Mouse (Mus musculus) layer of hippocampus, adult 9-10 months (tissue): ENCODE data around the gene Spns3.

Experiments
- DNase-seq: peaks from one replicate; pipeline ENCODE4 v3.0.0; 2022; ENCODE audit warnings: low spot score

The Spns3 gene

GRCm38 (mm10) chr11:72481313-72481712 lies 69.0 kb downstream of the Spns3 start:
- DNase-seq = no peak

DNA sequence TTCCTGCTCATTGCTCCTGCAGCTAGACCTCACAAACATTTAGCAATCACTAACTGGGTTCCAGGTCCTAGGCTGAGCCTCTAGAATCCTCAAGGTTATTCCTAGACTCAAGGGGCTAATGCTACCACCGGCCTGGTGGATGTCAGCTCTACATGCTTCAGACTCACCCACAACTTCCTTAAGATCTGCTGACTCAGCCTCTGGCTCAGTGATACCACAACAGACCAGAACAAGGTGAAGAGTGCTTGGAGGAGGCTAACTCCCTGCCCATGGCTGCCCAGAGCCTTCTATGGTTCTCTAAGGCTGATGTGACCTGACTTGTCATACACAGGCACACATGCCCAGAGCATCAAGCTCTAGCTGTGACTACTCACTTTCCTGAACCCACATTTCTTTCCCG lies 70.8 kb downstream of the Spns3 start:
- DNase-seq = no peak

DNA sequence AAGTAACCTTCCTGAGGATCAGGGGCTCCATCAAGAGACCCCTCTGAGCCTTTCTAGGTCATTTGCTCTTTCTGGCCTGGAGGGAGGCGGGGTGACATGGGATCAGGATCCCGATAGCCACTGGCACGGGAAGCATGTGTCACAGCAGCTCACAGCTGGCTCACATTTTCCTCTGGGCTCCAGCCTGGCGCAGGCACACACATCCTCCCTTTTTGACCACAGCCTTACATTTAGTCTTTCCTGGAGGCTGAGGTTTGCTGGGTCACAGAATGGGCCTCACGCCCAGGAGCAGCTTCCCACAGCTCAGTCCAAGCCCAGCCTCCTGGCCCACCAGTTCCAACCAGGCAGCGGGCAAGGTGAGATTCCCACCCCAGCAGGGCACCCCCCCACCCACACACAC lies 72.1 kb downstream of the Spns3 start:
- DNase-seq = no peak

GRCm38 (mm10) chr11:72477653-72478052 lies 72.7 kb downstream of the Spns3 start:
- DNase-seq = no peak

DNA sequence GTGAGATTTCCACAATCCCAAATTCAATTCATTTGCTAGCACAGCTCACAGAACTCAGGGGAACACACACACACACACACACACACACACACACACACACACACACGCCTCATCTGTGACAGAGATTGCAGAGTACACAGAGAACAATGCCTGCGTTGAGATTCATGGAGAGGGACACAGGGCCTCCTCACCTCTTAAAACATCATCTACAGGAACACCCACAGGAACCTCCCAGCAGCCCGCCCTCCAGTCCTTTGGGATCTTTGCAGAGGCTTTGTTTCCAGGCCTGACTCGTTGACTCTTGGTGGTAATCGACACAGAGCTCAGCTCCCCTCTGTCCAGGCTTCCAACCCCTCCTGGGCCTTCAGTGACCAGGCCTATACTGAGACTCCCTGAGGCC lies 73.1 kb downstream of the Spns3 start:
- DNase-seq = no peak

- DNase-seq = no peak
Measured at GRCm38 (mm10) chr11:72476074-72476625, 74.2 kb downstream of the Spns3 start.

DNA sequence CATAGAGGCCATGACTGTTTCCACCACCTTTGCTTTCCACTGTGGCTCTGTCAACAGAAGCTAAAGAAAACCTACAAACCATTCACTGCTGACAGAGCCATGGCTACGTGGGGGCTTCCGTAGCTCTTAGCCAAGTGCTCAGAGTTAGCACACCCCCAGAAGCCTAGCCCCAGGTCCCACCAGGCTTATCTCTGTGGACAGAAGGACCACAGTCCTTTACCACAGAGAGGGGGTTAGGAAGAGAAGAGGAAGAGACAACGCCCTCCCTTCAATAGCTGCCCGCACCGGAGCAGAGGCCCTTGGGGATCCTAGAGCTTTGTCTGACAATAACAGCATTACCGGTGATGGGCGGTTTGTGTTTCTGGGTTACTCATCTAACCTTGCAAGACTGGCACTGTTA lies 74.9 kb downstream of the Spns3 start:
- no peak for DNase-seq

DNA sequence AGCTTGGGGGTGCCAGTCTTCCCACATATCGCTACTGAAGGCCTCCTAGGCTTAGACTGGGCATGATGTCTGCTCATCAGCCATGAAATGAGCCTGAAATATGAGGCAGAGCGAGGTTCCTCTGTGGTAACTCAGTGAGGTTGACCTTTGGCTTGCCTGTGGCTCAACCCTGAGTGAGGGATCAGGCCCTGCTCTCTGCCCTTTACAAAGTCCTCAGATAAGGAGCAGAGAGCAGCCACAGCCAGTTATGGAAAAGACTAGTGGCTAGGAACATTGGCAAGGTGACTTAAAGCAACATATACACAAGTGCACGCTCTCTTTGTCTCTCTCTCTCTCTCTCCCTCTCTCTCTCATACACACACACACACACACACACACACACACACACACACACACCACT lies 75.4 kb downstream of the Spns3 start:
- DNase-seq = no peak

DNA sequence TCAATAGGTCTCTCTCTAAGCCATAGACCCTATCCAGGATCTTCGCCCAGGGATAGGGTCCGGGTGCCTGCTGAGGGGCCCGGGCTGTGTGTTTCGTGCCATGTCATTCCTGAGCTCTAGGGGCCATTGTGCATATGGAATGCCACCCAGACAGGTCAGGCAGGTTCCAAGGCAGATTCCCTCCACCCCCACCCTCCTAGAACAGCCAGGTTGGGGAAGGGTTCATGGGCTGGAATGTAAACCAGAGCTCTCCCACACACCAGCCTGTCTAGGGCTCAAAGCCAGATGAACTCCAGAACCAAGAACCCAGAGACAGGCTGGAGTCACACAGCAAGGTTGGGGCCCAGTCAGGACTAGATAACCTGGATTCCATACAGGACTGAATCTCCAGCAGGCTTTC lies 76.8 kb downstream of the Spns3 start:
- DNase-seq = no peak

DNA sequence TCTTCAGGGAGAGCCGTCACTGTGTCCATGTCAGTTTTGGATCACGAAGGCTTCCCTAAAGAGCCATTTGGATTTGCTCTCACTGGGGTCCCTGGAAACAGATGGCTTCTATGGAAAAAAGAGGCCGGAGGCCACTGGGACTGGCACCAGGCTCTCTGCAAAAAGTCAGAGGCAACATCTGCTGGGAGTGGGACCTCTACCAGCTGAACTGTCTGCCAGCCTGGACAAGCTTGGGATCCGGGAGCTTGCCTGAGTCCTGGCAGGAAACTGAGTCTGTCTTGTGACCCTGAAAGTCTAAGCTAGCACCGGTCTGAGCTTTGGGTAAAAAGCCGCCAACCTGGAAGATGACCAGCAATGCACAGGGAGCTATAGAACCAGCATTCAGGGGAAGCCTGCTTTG lies 78.9 kb downstream of the Spns3 start:
- no peak for DNase-seq

DNA sequence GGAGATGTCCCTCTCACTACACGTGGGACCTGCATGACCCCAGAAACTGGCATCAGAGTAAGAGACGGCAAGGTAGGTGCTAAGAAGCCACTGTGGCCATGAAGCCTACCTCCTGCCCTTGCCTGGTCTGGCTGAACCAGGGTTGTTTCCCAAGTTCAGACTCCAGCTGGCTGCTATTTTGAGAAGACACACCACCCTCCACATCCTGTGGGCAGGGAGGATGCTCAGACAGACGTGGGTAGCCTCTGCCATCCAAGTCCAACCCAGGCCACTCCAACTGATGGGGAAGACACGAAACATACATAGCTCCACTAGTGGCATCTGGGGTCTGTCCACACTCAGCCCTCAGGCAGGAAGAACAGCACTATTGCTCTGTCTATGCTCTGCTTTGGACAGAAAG lies 80.3 kb downstream of the Spns3 start:
- no peak for DNase-seq

DNA sequence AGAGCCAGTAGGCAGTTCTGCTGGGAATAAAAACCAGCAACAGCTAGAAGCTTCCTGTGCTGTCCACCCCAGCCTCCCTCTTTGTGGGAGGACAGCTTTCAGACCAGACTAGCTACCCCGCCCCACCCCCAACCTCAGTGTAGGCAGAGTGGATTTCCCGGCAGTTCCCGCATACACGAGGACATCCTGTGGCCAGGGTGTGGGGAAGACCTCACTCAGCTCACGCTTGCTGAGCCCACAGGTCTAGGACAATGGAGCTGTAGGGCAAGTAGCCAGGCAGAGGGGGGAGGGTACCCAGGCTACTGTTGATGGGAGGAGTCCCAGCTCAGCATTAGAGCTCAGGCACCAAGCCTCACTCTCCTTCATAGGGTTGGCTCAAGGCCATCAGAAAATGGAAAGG lies 81.1 kb downstream of the Spns3 start:
- DNase-seq = no peak

GRCm38 (mm10) chr11:72468525-72468924 lies 81.8 kb downstream of the Spns3 start:
- DNase-seq = no peak

DNA sequence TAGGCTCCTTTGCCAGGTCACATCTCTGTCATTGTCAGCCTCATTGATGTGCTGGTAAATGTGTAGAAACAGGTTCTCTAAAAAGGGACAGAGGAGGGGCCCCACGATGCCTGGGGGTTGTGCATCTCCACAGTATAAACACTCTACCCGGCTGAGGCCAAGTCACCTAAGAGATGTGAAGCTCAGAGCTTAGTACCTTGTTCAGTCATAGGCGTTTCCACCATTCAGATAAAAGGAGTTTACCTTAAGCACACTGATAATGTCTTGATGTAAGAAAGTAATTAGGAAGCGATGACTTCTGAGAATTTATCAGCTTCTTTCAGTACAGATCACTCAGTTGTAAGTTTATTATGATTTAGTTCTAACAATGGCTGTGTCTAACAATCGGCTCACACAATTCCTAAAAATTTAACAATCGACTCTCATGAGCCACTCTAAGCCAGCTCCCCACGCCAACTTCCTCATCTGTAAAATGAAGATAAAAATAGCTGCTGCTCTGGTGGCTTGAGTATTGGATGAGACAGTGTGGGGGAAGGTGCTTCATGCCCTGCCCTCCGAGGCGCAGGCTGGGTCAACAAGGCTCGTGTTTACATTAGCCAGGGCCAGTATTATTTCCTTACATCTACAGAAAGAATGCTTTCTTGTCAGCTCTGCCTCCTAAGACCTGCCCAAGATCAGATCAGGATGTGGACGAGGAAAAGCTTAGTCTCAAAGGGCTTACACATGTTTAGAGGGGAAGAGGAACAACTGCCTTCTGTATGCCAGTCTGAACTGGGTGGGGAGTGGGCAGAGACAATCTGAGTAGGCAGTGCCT lies 83.4 kb downstream of the Spns3 start:
- no peak for DNase-seq

GRCm38 (mm10) chr11:72465978-72466693 lies 84.2 kb downstream of the Spns3 start:
- DNase-seq = no peak

DNA sequence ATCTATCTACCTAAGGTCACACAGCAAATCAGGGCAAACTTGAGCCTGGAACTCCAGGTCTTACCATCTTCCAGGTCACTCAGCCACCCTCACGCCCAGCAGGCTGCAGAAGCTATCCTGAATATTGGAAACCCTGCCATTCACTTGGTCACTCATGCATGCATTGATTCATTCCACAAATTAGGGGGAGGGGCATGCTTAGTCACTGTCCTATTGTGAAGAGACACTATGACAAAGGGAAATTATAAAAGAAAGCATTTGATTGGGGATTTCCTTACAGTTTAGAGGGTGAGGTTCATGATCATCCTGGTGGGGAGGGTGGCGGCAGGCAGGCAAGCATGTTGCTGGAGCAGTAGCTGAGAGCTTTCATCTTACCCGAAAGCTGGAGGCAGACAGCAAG lies 85.5 kb downstream of the Spns3 start:
- DNase-seq = no peak

DNA sequence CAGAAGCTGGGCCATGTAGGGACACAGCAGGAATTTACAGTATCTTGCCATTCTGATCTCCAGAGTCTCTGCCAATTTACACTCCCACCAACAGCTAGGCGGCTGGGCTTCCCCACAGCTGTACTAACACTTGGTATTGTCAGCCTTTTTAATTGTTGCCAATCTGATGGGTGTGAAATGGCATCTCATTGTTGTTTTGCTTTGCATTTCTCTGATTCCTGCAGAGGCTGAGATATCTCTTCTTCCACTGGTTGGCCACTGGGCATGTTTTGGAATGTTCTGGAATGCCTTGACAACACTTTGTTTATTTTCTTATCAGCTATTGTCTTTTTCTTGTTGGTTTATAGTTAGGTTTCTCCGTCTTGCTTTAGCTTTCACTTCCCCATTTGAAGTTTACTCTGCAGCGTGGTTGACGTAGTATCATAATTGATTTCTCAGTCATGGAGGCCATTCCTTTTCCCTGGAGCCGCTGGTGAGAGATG lies 88.8 kb downstream of the Spns3 start:
- no peak for DNase-seq

DNA sequence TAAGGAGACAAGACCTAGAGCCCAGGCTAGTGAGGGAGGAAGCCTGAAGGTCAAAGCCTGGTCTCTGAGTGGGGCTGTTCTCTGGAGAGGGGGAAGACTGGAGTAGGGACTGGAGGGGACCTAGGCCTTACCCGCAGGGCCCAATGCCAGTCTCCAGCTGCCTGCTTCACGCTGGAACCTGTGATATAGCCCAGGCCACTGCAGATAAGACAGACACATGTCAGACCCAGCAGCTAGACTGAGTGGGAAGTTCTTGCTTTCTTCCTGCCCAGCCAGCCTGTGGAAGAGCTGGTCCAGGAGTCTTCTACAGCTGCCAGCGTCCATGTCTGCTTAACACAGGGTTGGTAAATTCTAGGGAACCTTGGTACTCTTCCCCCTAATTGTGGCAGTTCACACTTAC lies 91.8 kb downstream of the Spns3 start:
- no peak for DNase-seq

GRCm38 (mm10) chr11:72457995-72458496 lies 92.3 kb downstream of the Spns3 start:
- no peak for DNase-seq

- no peak for DNase-seq
Measured at GRCm38 (mm10) chr11:72455694-72456093, 94.6 kb downstream of the Spns3 start.

- no peak for DNase-seq
Measured at GRCm38 (mm10) chr11:72453105-72453953, 97.0 kb downstream of the Spns3 start.

DNA sequence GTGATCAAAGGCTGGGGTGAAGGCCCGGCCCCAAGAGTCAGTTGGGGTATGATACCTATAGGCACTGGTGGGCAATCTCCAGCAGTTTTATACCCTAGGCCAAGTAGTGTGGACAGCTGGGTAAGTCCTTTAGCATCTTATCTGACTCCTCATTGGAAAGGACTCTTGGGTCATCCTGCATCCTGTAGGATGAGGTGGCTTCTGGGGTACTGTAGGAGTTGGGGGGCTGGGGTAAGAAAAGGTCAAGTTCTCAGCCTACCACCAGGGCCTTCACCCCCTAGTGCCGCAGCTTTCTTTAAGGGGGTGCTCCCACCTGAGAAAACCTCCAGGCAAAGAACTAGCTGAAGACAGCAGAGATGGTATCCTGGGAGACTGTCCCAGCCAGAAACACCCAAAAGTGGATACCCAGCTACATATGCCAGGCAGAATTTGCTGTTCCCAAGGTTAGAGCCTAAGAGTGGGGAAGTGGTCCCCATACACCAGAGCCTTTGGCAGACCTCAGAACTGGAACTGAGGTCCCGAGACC lies 98.1 kb downstream of the Spns3 start:
- no peak for DNase-seq
